In the genomic region with DNA sequence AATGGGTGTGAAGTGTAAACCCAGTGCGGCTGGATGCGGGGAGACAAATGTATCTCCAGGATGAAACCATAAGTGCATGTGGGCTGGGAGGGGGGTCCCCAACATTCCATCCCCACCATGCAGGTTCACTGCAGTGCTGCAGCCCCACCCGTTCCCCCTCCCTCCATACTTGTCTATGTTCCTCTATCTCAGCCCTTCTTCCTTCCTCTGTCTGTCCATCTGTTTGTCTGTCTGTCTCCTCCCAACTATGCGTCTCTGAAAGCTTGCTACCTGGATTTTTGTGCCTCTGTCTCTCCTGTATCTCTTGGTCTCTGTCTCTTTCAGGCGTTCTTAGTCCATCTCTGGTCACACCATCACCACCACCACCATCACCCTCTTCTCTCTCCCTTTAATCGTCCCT, we compare ENCODE assay signal across 10 mouse cellular contexts. TPM values are rescaled to one million over a fixed set of nuclear protein-coding genes. Genes with fewer than 3 reads are reported as not detected.
A peak's percentile ranks its signal among the peaks of the same experiment; 100 is the strongest.
DNase-seq lines count a peak whose midpoint lies in the region; ATAC-seq lines count a peak whose summit lies in the region.
"Had no signal": no experiment of that assay in that cellular context is flagged by ENCODE, and none has a peak within 500 bp of the region (broad histone marks: within the 10 kb centered on the region; RNA-seq: fewer than 3 reads in every experiment).

No protein-coding gene starts in this region.

- 7% methylated on average over 6 of the region's 6 CpGs for WGBS in kidney, embryonic 14.5 days
- 1% methylated on average over 6 of the region's 6 CpGs for WGBS in embryonic facial prominence, embryonic 14.5 days
- WGBS in hindbrain, embryonic 16.5 days = 2% methylated on average over 6 of the region's 6 CpGs
- WGBS in midbrain, embryonic 16.5 days = 4% methylated on average over 6 of the region's 6 CpGs

- no peak for DNase-seq in kidney, postnatal 4 days
- DNase-seq in embryonic facial prominence, embryonic 14.5 days (ENCODE audit: low spot score) = no peak
- no peak for DNase-seq in urinary bladder, postnatal 14 days (ENCODE audit: low spot score)
- DNase-seq in retina, embryonic 14.5 days (ENCODE audit: low spot score) = no peak
- no peak for DNase-seq in spleen, adult 12 weeks (ENCODE audit: low spot score)
- DNase-seq: adrenal gland, adult 2 months had no signal

- no peak overlapping the region for H3K9ac ChIP-seq in kidney, embryonic 14.5 days (ENCODE audit: low read depth, low read length)
- H3K9ac ChIP-seq in embryonic facial prominence, embryonic 14.5 days (ENCODE audit: low read depth, low read length) = peak overlapping the region; percentile 40; the same call in 1 of the 2 replicates
- peak overlapping the region; percentile 71 for H3K9ac ChIP-seq in hindbrain, embryonic 16.5 days (ENCODE audit: low read depth, low read length)
- peak overlapping the region; percentile 67 for H3K9ac ChIP-seq in midbrain, embryonic 16.5 days (ENCODE audit: low read depth, low read length)
- H3K9ac ChIP-seq: liver, embryonic 14.5 days had no signal

- H3K9me3 ChIP-seq in kidney, embryonic 14.5 days (ENCODE audit: control insufficient read depth, low read length) = no peaks in the 10 kb centered on the region
- no peaks in the 10 kb centered on the region for H3K9me3 ChIP-seq in embryonic facial prominence, embryonic 14.5 days (ENCODE audit: control insufficient read depth, low read length)
- H3K9me3 ChIP-seq in hindbrain, embryonic 16.5 days (ENCODE audit: control insufficient read depth, low read length) = no peaks in the 10 kb centered on the region
- H3K9me3 ChIP-seq in midbrain, embryonic 16.5 days (replicated peaks; ENCODE audit: control insufficient read depth, low read length, poor library complexity, severe bottlenecking) = no peaks in the 10 kb centered on the region

- no peak overlapping the region for H3K27ac ChIP-seq in kidney, embryonic 14.5 days (ENCODE audit: low read depth, low read length)
- no peak overlapping the region for H3K27ac ChIP-seq in embryonic facial prominence, embryonic 14.5 days (replicated peaks; ENCODE audit: low read depth, low read length)
- H3K27ac ChIP-seq in hindbrain, embryonic 16.5 days (ENCODE audit: low read depth, low read length) = peak overlapping the region; percentile 68
- H3K27ac ChIP-seq in midbrain, embryonic 16.5 days (ENCODE audit: low read length) = peak overlapping the region; percentile 70; the same call in 1 of the 2 replicates
- H3K27ac ChIP-seq: liver, embryonic 14.5 days had no signal

- peak overlapping the region; percentile 27; the same call in 1 of the 2 replicates for H3K4me2 ChIP-seq in kidney, embryonic 14.5 days (replicated peaks; ENCODE audit: low read depth, low read length)
- H3K4me2 ChIP-seq in embryonic facial prominence, embryonic 14.5 days (ENCODE audit: low read depth, low read length) = peak overlapping the region; percentile 49
- H3K4me2 ChIP-seq in hindbrain, embryonic 16.5 days (ENCODE audit: low read length) = peak overlapping the region; percentile 66
- peak overlapping the region; percentile 65 for H3K4me2 ChIP-seq in midbrain, embryonic 16.5 days (ENCODE audit: low read length)

- peaks cover 44% of the 10 kb centered on the region for H3K27me3 ChIP-seq in kidney, embryonic 14.5 days (ENCODE audit: control insufficient read depth, insufficient read depth, low read length)
- peaks cover 47% of the 10 kb centered on the region for H3K27me3 ChIP-seq in embryonic facial prominence, embryonic 14.5 days (replicated peaks; ENCODE audit: control insufficient read depth, insufficient read depth, low read length)
- peaks cover 19% of the 10 kb centered on the region for H3K27me3 ChIP-seq in hindbrain, embryonic 16.5 days (replicated peaks; ENCODE audit: control insufficient read depth, insufficient read depth, low read length)
- peaks cover 23% of the 10 kb centered on the region for H3K27me3 ChIP-seq in midbrain, embryonic 16.5 days (ENCODE audit: control insufficient read depth, insufficient read depth, low read depth, low read length)

- H3K36me3 ChIP-seq in kidney, embryonic 14.5 days (ENCODE audit: control insufficient read depth, insufficient read depth, low read length) = no peaks in the 10 kb centered on the region
- no peaks in the 10 kb centered on the region for H3K36me3 ChIP-seq in embryonic facial prominence, embryonic 14.5 days (ENCODE audit: control insufficient read depth, insufficient read depth, low read length)
- no peaks in the 10 kb centered on the region for H3K36me3 ChIP-seq in hindbrain, embryonic 16.5 days (ENCODE audit: control insufficient read depth, insufficient read depth, low read length)
- H3K36me3 ChIP-seq in midbrain, embryonic 16.5 days (ENCODE audit: control insufficient read depth, insufficient read depth, low read length) = no peaks in the 10 kb centered on the region

- H3K4me3 ChIP-seq in kidney, embryonic 14.5 days (ENCODE audit: low read length) = peak overlapping the region; percentile 18
- peak overlapping the region; percentile 32 for H3K4me3 ChIP-seq in embryonic facial prominence, embryonic 14.5 days (ENCODE audit: low read depth, low read length)
- peak overlapping the region; percentile 52 for H3K4me3 ChIP-seq in hindbrain, embryonic 16.5 days (ENCODE audit: low read length)
- peak overlapping the region; percentile 53 for H3K4me3 ChIP-seq in midbrain, embryonic 16.5 days (ENCODE audit: low read depth, low read length)

- ATAC-seq in kidney, embryonic 14.5 days (ENCODE audit: low FRiP score, low TSS enrichment) = no peak
- no peak for ATAC-seq in embryonic facial prominence, embryonic 14.5 days (ENCODE audit: low read depth)
- ATAC-seq in hindbrain, embryonic 16.5 days = 0 out of 2 replicates have a peak, but pooled peaks have one; percentile 0
- ATAC-seq in midbrain, embryonic 16.5 days = peak; percentile 20

- H3K4me1 ChIP-seq in kidney, embryonic 14.5 days (ENCODE audit: control insufficient read depth, insufficient read depth, low read length) = peaks cover 42% of the 10 kb centered on the region
- H3K4me1 ChIP-seq in embryonic facial prominence, embryonic 14.5 days (ENCODE audit: control insufficient read depth, insufficient read depth, low read length) = peaks cover 54% of the 10 kb centered on the region
- H3K4me1 ChIP-seq in hindbrain, embryonic 16.5 days (ENCODE audit: control insufficient read depth, insufficient read depth, low read depth, low read length) = peaks cover 33% of the 10 kb centered on the region
- H3K4me1 ChIP-seq in midbrain, embryonic 16.5 days (ENCODE audit: control insufficient read depth, insufficient read depth, low read length) = peaks cover 40% of the 10 kb centered on the region

RNA-seq across cellular contexts. Expression of gene Fxyd7, which starts 0.8 kb away (rescaled TPM):
- 8.0 and 9.5 TPM in 2 replicates for polyA plus RNA-seq in kidney, embryonic 14.5 days (2014; fragmentation: Nextera tagmentation; extraction: Ambion mirVana)
- 37.0 and 40.9 TPM in 2 replicates for polyA plus RNA-seq in embryonic facial prominence, embryonic 14.5 days (2014; fragmentation: Nextera tagmentation; extraction: Ambion mirVana)
- 324 and 417 TPM in 2 replicates for polyA plus RNA-seq in hindbrain, embryonic 16.5 days (2015; fragmentation: Nextera tagmentation; extraction: Ambion mirVana)
- polyA plus RNA-seq in midbrain, embryonic 16.5 days (2015; fragmentation: Nextera tagmentation; extraction: Ambion mirVana) = 188 and 270 TPM in 2 replicates

RNA-seq across cellular contexts. Expression of gene Fxyd1, which starts 6.5 kb away (rescaled TPM):
- polyA plus RNA-seq in kidney, embryonic 14.5 days (2014; fragmentation: Nextera tagmentation; extraction: Ambion mirVana) = 29.8 and 46.3 TPM in 2 replicates
- polyA plus RNA-seq in embryonic facial prominence, embryonic 14.5 days (2014; fragmentation: Nextera tagmentation; extraction: Ambion mirVana) = 113 and 135 TPM in 2 replicates
- 69.4 and 89.9 TPM in 2 replicates for polyA plus RNA-seq in hindbrain, embryonic 16.5 days (2015; fragmentation: Nextera tagmentation; extraction: Ambion mirVana)
- polyA plus RNA-seq in midbrain, embryonic 16.5 days (2015; fragmentation: Nextera tagmentation; extraction: Ambion mirVana) = 11.2 and 17.3 TPM in 2 replicates

RNA-seq across cellular contexts. Expression of gene Fxyd5, which starts 8.2 kb away (rescaled TPM):
- polyA plus RNA-seq in kidney, embryonic 14.5 days (2014; fragmentation: Nextera tagmentation; extraction: Ambion mirVana) = 23.3 and 25.8 TPM in 2 replicates
- 57.0 and 64.6 TPM in 2 replicates for polyA plus RNA-seq in embryonic facial prominence, embryonic 14.5 days (2014; fragmentation: Nextera tagmentation; extraction: Ambion mirVana)
- polyA plus RNA-seq in hindbrain, embryonic 16.5 days (2015; fragmentation: Nextera tagmentation; extraction: Ambion mirVana) = 24.4 and 32.9 TPM in 2 replicates
- polyA plus RNA-seq in midbrain, embryonic 16.5 days (2015; fragmentation: Nextera tagmentation; extraction: Ambion mirVana) = 19.0 and 24.4 TPM in 2 replicates

RNA-seq across cellular contexts. Expression of gene Lgi4, which starts 8.7 kb away (rescaled TPM):
- polyA plus RNA-seq in kidney, embryonic 14.5 days (2014; fragmentation: Nextera tagmentation; extraction: Ambion mirVana) = 0.47 TPM in 1 of 2 replicates, not detected in the other
- polyA plus RNA-seq in embryonic facial prominence, embryonic 14.5 days (2014; fragmentation: Nextera tagmentation; extraction: Ambion mirVana) = 0.86 and 1.6 TPM in 2 replicates
- 0.50 and 0.65 TPM in 2 replicates for polyA plus RNA-seq in hindbrain, embryonic 16.5 days (2015; fragmentation: Nextera tagmentation; extraction: Ambion mirVana)
- 0.15 and 0.35 TPM in 2 replicates for polyA plus RNA-seq in midbrain, embryonic 16.5 days (2015; fragmentation: Nextera tagmentation; extraction: Ambion mirVana)

RNA-seq across cellular contexts. Expression of gene Fxyd3, which starts 26.0 kb away (rescaled TPM):
- polyA plus RNA-seq in kidney, embryonic 14.5 days (2014; fragmentation: Nextera tagmentation; extraction: Ambion mirVana) = 13.4 and 18.2 TPM in 2 replicates
- 48.8 and 71.7 TPM in 2 replicates for polyA plus RNA-seq in embryonic facial prominence, embryonic 14.5 days (2014; fragmentation: Nextera tagmentation; extraction: Ambion mirVana)
- 0.43 and 0.95 TPM in 2 replicates for polyA plus RNA-seq in hindbrain, embryonic 16.5 days (2015; fragmentation: Nextera tagmentation; extraction: Ambion mirVana)
- not detected in 2 replicates for polyA plus RNA-seq in midbrain, embryonic 16.5 days (2015; fragmentation: Nextera tagmentation; extraction: Ambion mirVana)

Comparison
In these comparisons a context has a peak if more than half of its experiments do, and no peak if none do; other contexts are left out.
1. ATAC-seq: peak in hindbrain, embryonic 16.5 days (single experiment) and midbrain, embryonic 16.5 days (single experiment); none in kidney, embryonic 14.5 days (single experiment) and embryonic facial prominence, embryonic 14.5 days (single experiment).
2. H3K27ac ChIP-seq: peak in hindbrain, embryonic 16.5 days (single experiment) and midbrain, embryonic 16.5 days (single experiment); none in kidney, embryonic 14.5 days (single experiment) and embryonic facial prominence, embryonic 14.5 days (single experiment).
3. Peak in every context shown above with its lines, with median percentiles within 50 percentile points of each other: H3K4me2 ChIP-seq and H3K4me3 ChIP-seq.